Mouse (Mus musculus) B cell, adult 2 months (primary cell): ENCODE data around the gene Clrn3.
"Not testable (repeated sequence)": the region's sequence is repeated elsewhere in the genome, so short reads cannot be mapped to it uniquely, and the experiment has no call there.

Experiments
- DNase-seq, 2 experiments: peaks; one replicate each; pipeline ENCODE4 v3.0.0; 2022

Gene Clrn3

DNA sequence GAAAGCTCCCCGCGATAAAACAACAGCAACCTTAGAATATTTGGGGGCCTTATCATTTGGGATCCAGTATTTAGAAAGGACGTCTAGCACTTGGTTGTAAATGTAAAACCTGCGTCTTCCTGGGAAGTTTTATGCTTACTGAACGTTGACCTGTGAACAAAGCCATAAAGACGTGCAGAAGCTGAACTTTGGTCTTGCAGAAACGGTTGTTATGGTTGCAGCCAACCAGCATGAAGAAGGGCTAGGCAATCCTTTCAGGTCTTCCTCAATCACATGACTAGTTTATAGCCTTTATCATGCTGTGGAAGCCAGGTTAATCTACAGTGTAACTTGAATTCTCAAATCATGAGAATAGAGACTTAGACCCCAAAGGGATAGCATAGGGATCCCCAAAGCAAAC is at the start of gene Clrn3:
Gene Clrn3 (minus strand): TSS at position 140 of the 400 bp plus-strand sequence.
- no peak for DNase-seq

GRCm38 (mm10) chr7:135576329-135576728 is 47.9 kb upstream of the Clrn3 start:
- no peak for DNase-seq

DNA sequence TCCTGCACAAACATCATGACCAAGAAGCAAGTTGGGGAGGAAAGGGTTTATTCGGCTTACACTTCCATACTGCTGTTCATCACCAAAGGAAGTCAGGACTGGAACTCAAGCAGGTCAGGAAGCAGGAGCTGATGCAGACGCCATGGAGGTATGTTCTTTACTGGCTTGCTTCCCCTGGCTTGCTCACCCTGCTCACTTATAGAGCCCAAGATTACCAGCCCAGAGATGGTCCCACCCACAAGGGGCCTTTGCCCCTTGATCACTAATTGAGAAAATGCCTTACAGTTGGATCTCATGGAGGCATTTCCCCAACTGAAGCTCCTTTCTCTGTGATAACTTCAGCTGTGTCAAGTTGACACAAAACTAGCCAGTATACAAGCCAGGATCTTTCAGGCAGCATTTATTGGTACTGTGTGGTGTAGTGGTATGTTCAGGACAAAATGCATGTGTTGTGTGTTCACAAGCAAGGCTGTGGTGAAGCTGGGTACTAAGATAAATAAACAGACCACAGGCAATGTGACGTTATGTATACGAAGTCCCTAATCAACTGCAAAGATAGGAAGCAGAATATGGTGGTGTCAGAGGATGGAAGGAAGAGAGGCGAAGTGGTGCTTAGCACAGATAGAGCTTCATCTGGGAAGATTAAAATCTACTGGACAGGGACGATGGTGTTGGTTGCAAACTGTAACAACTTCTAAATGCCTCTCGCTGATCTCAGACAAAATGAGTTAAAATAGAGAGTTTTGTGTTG is 47.0 kb upstream of the Clrn3 start:
- not testable (repeated sequence) for DNase-seq

GRCm38 (mm10) chr7:135571951-135572559 is 43.6 kb upstream of the Clrn3 start:
- DNase-seq: no peak

- DNase-seq: no peak
Measured at GRCm38 (mm10) chr7:135571392-135571791, 42.9 kb upstream of the Clrn3 start.

DNA sequence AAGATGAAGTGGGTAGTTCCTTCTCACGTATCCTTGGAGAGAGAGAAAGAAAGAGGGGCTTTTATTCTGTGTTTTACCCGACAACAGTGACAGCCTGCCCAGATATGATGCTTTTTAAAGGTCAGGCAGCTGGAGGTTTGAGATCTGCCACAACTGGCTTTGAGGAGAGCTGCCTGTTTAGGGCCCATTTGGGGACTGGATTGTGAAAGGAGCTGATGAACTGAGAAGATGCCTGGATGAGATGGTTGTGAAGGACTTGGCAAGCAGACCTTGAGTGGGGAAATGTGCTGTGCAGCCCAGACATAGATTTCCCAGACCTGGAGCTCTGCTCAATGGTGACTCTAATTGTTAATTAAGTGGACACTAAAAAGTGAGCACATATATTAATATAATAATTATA is 40.1 kb upstream of the Clrn3 start:
- DNase-seq: no peak

- DNase-seq: no peak
Measured at GRCm38 (mm10) chr7:135567582-135567981, 39.1 kb upstream of the Clrn3 start.

DNA sequence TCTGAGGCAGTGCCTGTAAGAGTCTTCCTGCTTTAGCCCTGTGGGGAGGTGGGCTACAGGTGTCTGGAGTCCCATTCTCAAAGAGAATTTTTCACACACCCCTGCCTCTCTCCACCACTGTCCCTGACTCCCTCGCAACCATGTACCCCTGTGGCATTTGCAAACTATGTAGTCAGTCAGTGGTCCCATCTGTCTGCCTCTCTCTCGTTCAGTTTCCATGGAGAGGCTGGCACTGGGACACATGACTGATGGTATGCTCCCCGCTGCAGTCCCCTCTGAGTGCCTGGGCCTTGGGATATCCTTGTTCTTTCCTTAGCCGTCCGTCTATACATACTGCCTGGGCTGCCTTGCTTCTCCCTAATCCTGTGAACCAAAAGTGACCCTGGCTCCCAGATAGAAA is 37.6 kb upstream of the Clrn3 start:
- DNase-seq: no peak

- no peak for DNase-seq
Measured at GRCm38 (mm10) chr7:135564022-135564421, 35.6 kb upstream of the Clrn3 start.

DNA sequence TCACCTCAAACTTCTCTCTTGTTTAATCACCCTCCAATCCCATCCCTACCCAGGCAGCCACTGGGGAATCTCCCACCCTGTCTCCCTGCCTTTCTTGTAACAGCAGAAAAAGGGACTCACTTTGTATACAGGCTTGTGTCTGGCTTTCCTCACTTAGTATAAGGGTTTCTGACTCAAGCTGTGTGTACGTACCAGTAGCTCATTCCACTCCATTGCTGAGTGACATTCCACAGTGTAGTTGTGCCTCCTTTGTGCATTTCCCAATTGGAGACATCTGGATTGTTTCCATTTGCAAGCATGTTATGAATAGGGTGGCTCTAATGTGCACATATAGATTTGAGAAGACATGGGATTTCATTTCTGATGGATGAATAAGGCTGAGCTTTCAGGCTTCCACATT is 31.8 kb upstream of the Clrn3 start:
- no peak for DNase-seq

GRCm38 (mm10) chr7:135556663-135557402 is 28.4 kb upstream of the Clrn3 start:
- no peak for DNase-seq

DNA sequence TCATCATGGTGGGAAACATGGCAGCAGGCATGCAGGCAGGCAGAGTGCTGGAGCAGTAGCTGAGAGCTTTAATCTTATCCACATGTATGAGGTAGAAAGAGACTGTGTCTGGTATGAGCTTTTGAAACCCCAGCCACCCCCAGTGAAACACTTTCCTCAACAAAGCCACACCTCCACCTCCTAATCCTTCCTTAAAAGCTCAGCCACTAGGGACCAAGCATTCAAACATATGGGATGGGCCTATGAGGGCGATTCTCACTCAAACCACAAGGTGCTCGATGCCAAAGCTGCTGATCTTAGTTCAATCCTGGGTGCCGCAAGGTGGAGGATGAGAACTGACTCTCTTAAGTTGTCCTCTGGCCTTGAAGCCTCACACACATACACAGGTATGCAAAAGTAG is 25.1 kb upstream of the Clrn3 start:
- DNase-seq: no peak

DNA sequence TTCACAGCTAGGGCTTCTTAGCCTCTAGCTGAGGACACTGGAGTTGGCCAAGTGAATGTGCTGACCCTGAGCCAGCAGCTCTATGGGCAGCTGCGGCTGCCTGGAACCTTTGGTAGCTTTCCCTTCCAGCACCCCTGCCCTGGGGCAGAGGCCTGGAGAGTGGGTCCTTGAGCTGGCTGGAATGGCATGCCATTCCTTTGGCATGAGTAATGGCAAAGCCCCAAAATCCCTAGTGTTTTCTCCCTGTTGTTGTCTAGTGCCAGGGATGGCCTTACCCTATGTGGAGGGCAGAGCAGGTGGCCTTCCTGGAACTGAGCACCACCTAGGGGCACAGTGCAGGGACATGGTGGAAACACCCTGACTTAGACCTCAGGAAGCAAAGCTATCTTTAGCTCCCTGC is 23.1 kb upstream of the Clrn3 start:
- no peak for DNase-seq

DNA sequence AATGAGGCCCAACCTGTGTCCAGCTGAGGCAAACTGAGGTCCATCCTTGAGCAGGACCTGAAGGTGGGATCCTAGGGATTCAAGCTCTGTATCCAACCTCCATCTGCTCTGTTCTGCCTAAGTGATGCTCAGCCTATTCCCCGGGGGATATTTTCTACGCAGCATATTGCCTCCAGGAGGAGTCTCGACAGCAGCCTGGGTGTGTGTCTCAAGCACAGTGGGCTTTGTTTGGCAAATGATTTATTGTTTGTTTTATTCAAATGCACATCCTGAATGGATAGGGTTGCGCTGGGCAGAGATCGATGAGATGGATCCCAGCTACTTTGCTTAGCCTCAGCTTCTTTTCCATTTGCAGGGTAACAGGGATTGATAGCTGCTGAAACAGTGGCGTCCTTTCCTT is 20.0 kb upstream of the Clrn3 start:
- no peak for DNase-seq

GRCm38 (mm10) chr7:135546530-135546929 is 18.1 kb upstream of the Clrn3 start:
- DNase-seq: no peak

GRCm38 (mm10) chr7:135545957-135546356 is 17.5 kb upstream of the Clrn3 start:
- DNase-seq: no peak

- DNase-seq: no peak
Measured at GRCm38 (mm10) chr7:135544321-135544720, 15.9 kb upstream of the Clrn3 start.

DNA sequence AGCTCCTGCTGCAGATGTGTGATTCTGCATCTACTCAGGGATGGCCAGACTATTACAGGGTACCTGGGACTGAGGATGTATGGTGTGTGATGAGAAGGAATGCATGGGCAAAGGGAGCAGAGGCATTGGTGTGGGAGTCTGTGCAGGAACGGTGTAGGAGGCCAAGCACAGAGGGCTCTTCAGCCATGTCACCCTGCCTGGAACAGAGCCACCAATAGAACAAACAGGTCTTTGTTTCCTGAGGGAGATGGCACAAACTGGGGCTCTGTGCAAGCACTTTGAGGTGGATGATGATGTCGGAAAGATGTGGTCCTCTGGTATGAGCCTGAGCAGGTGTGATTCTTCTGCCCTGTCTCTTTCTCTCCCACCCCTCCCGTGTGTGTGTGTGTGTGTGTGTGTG is 14.6 kb upstream of the Clrn3 start:
- no peak for DNase-seq

- DNase-seq: no peak
Measured at GRCm38 (mm10) chr7:135542235-135542634, 13.8 kb upstream of the Clrn3 start.

DNA sequence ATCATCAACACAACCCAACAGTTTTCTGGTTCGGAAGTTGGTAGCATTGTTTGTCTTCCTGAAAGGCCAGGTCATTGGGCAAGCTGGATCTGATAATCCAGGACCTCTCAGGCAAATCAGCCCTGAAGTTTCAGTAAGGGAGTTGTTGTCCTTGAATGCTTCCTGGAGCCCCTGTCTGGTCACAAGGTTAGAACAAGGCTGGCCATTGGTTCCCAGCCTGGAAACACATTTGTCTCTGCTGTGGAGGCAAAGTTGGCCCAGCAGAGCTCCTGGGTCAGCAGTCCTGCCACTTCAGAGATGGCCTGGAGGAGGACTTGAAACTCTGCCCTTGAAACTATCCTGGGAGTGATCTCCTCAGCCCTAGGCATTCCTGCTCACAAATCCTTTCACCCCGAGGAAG is 11.0 kb upstream of the Clrn3 start:
- DNase-seq: no peak

GRCm38 (mm10) chr7:135537948-135538741 is 9.7 kb upstream of the Clrn3 start:
- peak; percentile 17 to 30 for DNase-seq

GRCm38 (mm10) chr7:135537341-135537901 is 9.0 kb upstream of the Clrn3 start, which contains the start of gene Ptpre:
Gene Ptpre (plus strand): TSS chr7:135537481.
- DNase-seq: peak; percentile 76 to 77

DNA sequence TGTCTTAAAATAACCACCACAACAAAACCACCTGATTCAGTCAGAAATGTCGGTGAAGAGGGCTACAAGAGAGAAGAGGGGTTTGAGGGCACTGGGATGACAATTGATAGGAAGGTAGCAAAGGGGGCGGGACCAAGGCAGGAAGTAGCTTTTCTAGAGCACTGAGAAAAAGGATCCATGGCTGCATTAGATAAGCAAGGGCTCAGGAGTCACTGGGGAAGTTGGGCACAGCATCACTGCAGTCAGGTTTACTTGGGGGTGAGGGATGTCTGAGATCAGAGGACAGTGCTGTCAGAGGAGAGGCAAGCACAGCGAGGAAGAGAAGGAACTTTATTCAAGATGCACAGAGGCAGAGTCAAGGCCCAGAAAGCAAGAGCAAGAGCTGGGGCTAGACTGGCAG is 7.5 kb upstream of the Clrn3 start:
- DNase-seq: no peak
